Mouse (Mus musculus): Measurements from ENCODE around the gene Frmd4b. TPM values are rescaled to one million over a fixed set of nuclear protein-coding genes. Genes with fewer than 3 reads are reported as not detected.
"Not testable (repeated sequence)": the region's sequence is repeated elsewhere in the genome, so short reads cannot be mapped to it uniquely, and the experiment has no call there.

The Frmd4b gene
- polyA plus RNA-seq, 1 experiment from 2014 or later = 13.7 TPM

GRCm38 (mm10) chr6:97263750-97264149 is 353.6 kb downstream of the Frmd4b start:
- not testable (repeated sequence) for H3K4me3 ChIP-seq (ENCODE audit: low read length); H3K27me3 ChIP-seq (ENCODE audit: control insufficient read depth, insufficient read depth, low read length); ATAC-seq (ENCODE audit: low FRiP score, low TSS enrichment); H3K4me1 ChIP-seq (ENCODE audit: control insufficient read depth, insufficient read depth, low read length); H3K36me3 ChIP-seq (ENCODE audit: control insufficient read depth, insufficient read depth, low read length); H3K9me3 ChIP-seq (ENCODE audit: control insufficient read depth, low read length); H3K9ac ChIP-seq (ENCODE audit: low read depth, low read length); H3K27ac ChIP-seq (ENCODE audit: low read depth, low read length); H3K4me2 ChIP-seq (replicated peaks; ENCODE audit: low read depth, low read length)

- H3K4me3 ChIP-seq (ENCODE audit: low read length) = no peak overlapping the region
- H3K9ac ChIP-seq (ENCODE audit: low read depth, low read length) = no peak overlapping the region
- H3K36me3 ChIP-seq (ENCODE audit: control insufficient read depth, insufficient read depth, low read length) = no peaks in the 10 kb centered on the region
- no peaks in the 10 kb centered on the region for H3K27me3 ChIP-seq (ENCODE audit: control insufficient read depth, insufficient read depth, low read length)
- no peak for ATAC-seq (ENCODE audit: low FRiP score, low TSS enrichment)
- no peak overlapping the region for H3K27ac ChIP-seq (ENCODE audit: low read depth, low read length)
- no peaks in the 10 kb centered on the region for H3K9me3 ChIP-seq (ENCODE audit: control insufficient read depth, low read length)
- H3K4me1 ChIP-seq (ENCODE audit: control insufficient read depth, insufficient read depth, low read length) = no peaks in the 10 kb centered on the region
- 33% methylated on average over 4 of the region's 4 CpGs for WGBS
- no peak overlapping the region for H3K4me2 ChIP-seq (replicated peaks; ENCODE audit: low read depth, low read length)
Measured at GRCm38 (mm10) chr6:97262229-97262628, 355.1 kb downstream of the Frmd4b start.

- WGBS = 95% methylated on average over 2 of the region's 2 CpGs
- not testable (repeated sequence) for H3K36me3 ChIP-seq (ENCODE audit: control insufficient read depth, insufficient read depth, low read length); H3K4me3 ChIP-seq (ENCODE audit: low read length); H3K27ac ChIP-seq (ENCODE audit: low read depth, low read length); H3K9ac ChIP-seq (ENCODE audit: low read depth, low read length); H3K9me3 ChIP-seq (ENCODE audit: control insufficient read depth, low read length); H3K4me2 ChIP-seq (replicated peaks; ENCODE audit: low read depth, low read length); H3K4me1 ChIP-seq (ENCODE audit: control insufficient read depth, insufficient read depth, low read length); H3K27me3 ChIP-seq (ENCODE audit: control insufficient read depth, insufficient read depth, low read length); ATAC-seq (ENCODE audit: low FRiP score, low TSS enrichment)
Measured at GRCm38 (mm10) chr6:97259926-97260325, 357.4 kb downstream of the Frmd4b start.

GRCm38 (mm10) chr6:97258489-97258888 is 358.9 kb downstream of the Frmd4b start:
- no peak overlapping the region for H3K9ac ChIP-seq (ENCODE audit: low read depth, low read length)
- no peaks in the 10 kb centered on the region for H3K36me3 ChIP-seq (ENCODE audit: control insufficient read depth, insufficient read depth, low read length)
- no peaks in the 10 kb centered on the region for H3K9me3 ChIP-seq (ENCODE audit: control insufficient read depth, low read length)
- no peaks in the 10 kb centered on the region for H3K4me1 ChIP-seq (ENCODE audit: control insufficient read depth, insufficient read depth, low read length)
- no peak overlapping the region for H3K4me2 ChIP-seq (replicated peaks; ENCODE audit: low read depth, low read length)
- no peaks in the 10 kb centered on the region for H3K27me3 ChIP-seq (ENCODE audit: control insufficient read depth, insufficient read depth, low read length)
- WGBS = 95% methylated on average over 1 of the region's 1 CpGs
- no peak overlapping the region for H3K27ac ChIP-seq (ENCODE audit: low read depth, low read length)
- H3K4me3 ChIP-seq (ENCODE audit: low read length) = no peak overlapping the region
- no peak for ATAC-seq (ENCODE audit: low FRiP score, low TSS enrichment)

- Histone ChIP-seq H3K4me1 (ENCODE audit: control insufficient read depth, insufficient read depth, low read length) (no peaks in the 10 kb centered on the region), H3K27ac (ENCODE audit: low read depth, low read length) (no peak within 1 kb of the TSS), H3K36me3 (ENCODE audit: control insufficient read depth, insufficient read depth, low read length) (no peaks in the 10 kb centered on the region), H3K9me3 (ENCODE audit: control insufficient read depth, low read length) (no peaks in the 10 kb centered on the region), H3K4me2 (replicated peaks; ENCODE audit: low read depth, low read length) (no peak within 1 kb of the TSS), H3K27me3 (ENCODE audit: control insufficient read depth, insufficient read depth, low read length) (no peaks in the 10 kb centered on the region), H3K9ac (ENCODE audit: low read depth, low read length) (no peak within 1 kb of the TSS), H3K4me3 (ENCODE audit: low read length) (no peak within 1 kb of the TSS)
- no peak for ATAC-seq (ENCODE audit: low FRiP score, low TSS enrichment)
- 34% methylated on average over 9 of the region's 9 CpGs for WGBS
Measured at GRCm38 (mm10) chr6:97252711-97253221, 364.6 kb downstream of the Frmd4b start, which contains the start of gene Lmod3. Lmod3 (minus strand) TSS chr6:97252759.

GRCm38 (mm10) chr6:97252086-97252485 is 365.3 kb downstream of the Frmd4b start:
- no peaks in the 10 kb centered on the region for H3K4me1 ChIP-seq (ENCODE audit: control insufficient read depth, insufficient read depth, low read length)
- H3K4me3 ChIP-seq (ENCODE audit: low read length) = no peak overlapping the region
- no peak for ATAC-seq (ENCODE audit: low FRiP score, low TSS enrichment)
- H3K4me2 ChIP-seq (replicated peaks; ENCODE audit: low read depth, low read length) = no peak overlapping the region
- 60% methylated on average over 5 of the region's 5 CpGs for WGBS
- no peaks in the 10 kb centered on the region for H3K27me3 ChIP-seq (ENCODE audit: control insufficient read depth, insufficient read depth, low read length)
- no peak overlapping the region for H3K9ac ChIP-seq (ENCODE audit: low read depth, low read length)
- H3K9me3 ChIP-seq (ENCODE audit: control insufficient read depth, low read length) = no peaks in the 10 kb centered on the region
- H3K27ac ChIP-seq (ENCODE audit: low read depth, low read length) = no peak overlapping the region
- no peaks in the 10 kb centered on the region for H3K36me3 ChIP-seq (ENCODE audit: control insufficient read depth, insufficient read depth, low read length)

GRCm38 (mm10) chr6:97250966-97251365 is 366.4 kb downstream of the Frmd4b start:
- WGBS = 44% methylated on average over 6 of the region's 6 CpGs
- no peak overlapping the region for H3K9ac ChIP-seq (ENCODE audit: low read depth, low read length)
- H3K36me3 ChIP-seq (ENCODE audit: control insufficient read depth, insufficient read depth, low read length) = no peaks in the 10 kb centered on the region
- H3K27ac ChIP-seq (ENCODE audit: low read depth, low read length) = no peak overlapping the region
- H3K9me3 ChIP-seq (ENCODE audit: control insufficient read depth, low read length) = no peaks in the 10 kb centered on the region
- H3K4me1 ChIP-seq (ENCODE audit: control insufficient read depth, insufficient read depth, low read length) = no peaks in the 10 kb centered on the region
- H3K27me3 ChIP-seq (ENCODE audit: control insufficient read depth, insufficient read depth, low read length) = no peaks in the 10 kb centered on the region
- H3K4me3 ChIP-seq (ENCODE audit: low read length) = no peak overlapping the region
- H3K4me2 ChIP-seq (replicated peaks; ENCODE audit: low read depth, low read length) = no peak overlapping the region
- no peak for ATAC-seq (ENCODE audit: low FRiP score, low TSS enrichment)

GRCm38 (mm10) chr6:97245200-97245599 is 372.1 kb downstream of the Frmd4b start:
- H3K27me3 ChIP-seq (ENCODE audit: control insufficient read depth, insufficient read depth, low read length) = no peaks in the 10 kb centered on the region

GRCm38 (mm10) chr6:97242522-97242921 is 374.8 kb downstream of the Frmd4b start:
- H3K9me3 ChIP-seq (ENCODE audit: control insufficient read depth, low read length) = no peaks in the 10 kb centered on the region
- no peaks in the 10 kb centered on the region for H3K4me1 ChIP-seq (ENCODE audit: control insufficient read depth, insufficient read depth, low read length)
- no peak overlapping the region for H3K9ac ChIP-seq (ENCODE audit: low read depth, low read length)
- no peak overlapping the region for H3K27ac ChIP-seq (ENCODE audit: low read depth, low read length)
- WGBS = 91% methylated on average over 4 of the region's 4 CpGs
- ATAC-seq (ENCODE audit: low FRiP score, low TSS enrichment) = no peak
- H3K36me3 ChIP-seq (ENCODE audit: control insufficient read depth, insufficient read depth, low read length) = no peaks in the 10 kb centered on the region
- no peak overlapping the region for H3K4me3 ChIP-seq (ENCODE audit: low read length)
- H3K4me2 ChIP-seq (replicated peaks; ENCODE audit: low read depth, low read length) = no peak overlapping the region
- H3K27me3 ChIP-seq (ENCODE audit: control insufficient read depth, insufficient read depth, low read length) = no peaks in the 10 kb centered on the region

More at GRCm38 (mm10) chr6:97245200-97245599, 372.1 kb downstream of the Frmd4b start:
- Histone ChIP-seq H3K36me3 (ENCODE audit: control insufficient read depth, insufficient read depth, low read length) (no peaks in the 10 kb centered on the region), H3K27ac (ENCODE audit: low read depth, low read length) (no peak overlapping the region), H3K4me2 (replicated peaks; ENCODE audit: low read depth, low read length) (no peak overlapping the region), H3K9me3 (ENCODE audit: control insufficient read depth, low read length) (no peaks in the 10 kb centered on the region), H3K9ac (ENCODE audit: low read depth, low read length) (no peak overlapping the region), H3K4me1 (ENCODE audit: control insufficient read depth, insufficient read depth, low read length) (no peaks in the 10 kb centered on the region), H3K4me3 (ENCODE audit: low read length) (no peak overlapping the region)
- no peak for ATAC-seq (ENCODE audit: low FRiP score, low TSS enrichment)

All from kidney, embryonic 14.5 days (tissue).